Mouse (Mus musculus) hindbrain, embryonic 14.5 days (tissue): ENCODE results near the gene Gramd1b. TPM values are rescaled to one million over a fixed set of nuclear protein-coding genes. Genes with fewer than 3 reads are reported as not detected.

ENCODE experiments used
- ATAC-seq: fragments of 200-750 bp; cut with Nextera tagmentation; 2 replicates; pipeline ENCODE4 v1.8.0; 2017; ENCODE audit warnings: moderate number of reproducible peaks, mild to moderate bottlenecking, moderate TSS enrichment, moderate library complexity; ENCODE audit not compliant: low FRiP score
- DNase-seq: peaks from one replicate; pipeline ENCODE4 v3.0.0-alpha.2; 2015; ENCODE audit warnings: low spot score
- H3K27ac ChIP-seq: fragments of 300-500 bp; sonication (generic); 2 replicates; pipeline ENCODE4 v1.5.1; 2014; ENCODE audit warnings: mild to moderate bottlenecking, moderate library complexity
- H3K27me3 ChIP-seq: fragments of 300-500 bp; sonication (generic); 2 replicates; pipeline ENCODE4 v1.6.1; 2014; ENCODE audit warnings: mild to moderate bottlenecking, low read length, mixed read lengths; ENCODE audit not compliant: control insufficient read depth, insufficient read depth
- H3K36me3 ChIP-seq: fragments of 300-500 bp; sonication (generic); replicated peaks from 2 replicates; pipeline ENCODE4 v1.6.1; 2014; ENCODE audit not compliant: control insufficient read depth, insufficient read depth
- H3K4me1 ChIP-seq: fragments of 300-500 bp; sonication (generic); replicated peaks from 2 replicates; pipeline ENCODE4 v1.6.1; 2014; ENCODE audit warnings: antibody characterized with exemption, low read length, mixed read lengths; ENCODE audit not compliant: control insufficient read depth, insufficient read depth
- H3K4me2 ChIP-seq: fragments of 300-500 bp; sonication (generic); replicated peaks from 2 replicates; pipeline ENCODE4 v1.6.1; 2014; ENCODE audit warnings: mild to moderate bottlenecking, moderate library complexity
- H3K4me3 ChIP-seq: fragments of 300-500 bp; sonication (generic); replicated peaks from 2 replicates; pipeline ENCODE4 v1.5.1; 2014; ENCODE audit warnings: mild to moderate bottlenecking, low read length
- H3K9ac ChIP-seq: fragments of 300-500 bp; sonication (generic); 2 replicates; pipeline ENCODE4 v1.6.1; 2014
- H3K9me3 ChIP-seq: fragments of 300-500 bp; sonication (generic); 2 replicates; pipeline ENCODE4 v1.6.1; 2016; ENCODE audit warnings: low read length; ENCODE audit not compliant: control insufficient read depth
- WGBS: fragments of 180-500 bp; shearing (Covaris S2); extraction: QIAGEN DNeasy Blood & Tissue Kit; methylation state at CpG from one replicate; pipeline ENCODE4 v1.1.7; 2014; 5-methylcytosine and 5-hydroxymethylcytosine counted together
- polyA plus RNA-seq: library from polyadenylated mRNA; unstranded; fragments of >200 nt; fragmentation: Nextera tagmentation; extraction: Ambion mirVana; gene quantifications from 2 replicates; pipeline ENCODE4 v1.2.1, GENCODE M21; 2014

Gene Gramd1b
- polyA plus RNA-seq, 1 experiment from 2014 or later, result 15.1 TPM

GRCm38 (mm10) chr9:40424874-40425273 is 106.3 kb downstream of the Gramd1b start:
- no peak for ATAC-seq
- H3K4me2 ChIP-seq, result no peak overlapping the region
- DNase-seq, result no peak

GRCm38 (mm10) chr9:40423427-40423867 is 107.7 kb downstream of the Gramd1b start:
- Histone ChIP-seq H3K9ac (no peak overlapping the region), H3K36me3 (no peaks in the 10 kb centered on the region), H3K4me2 (no peak overlapping the region), H3K4me1 (no peaks in the 10 kb centered on the region), H3K4me3 (no peak overlapping the region), H3K9me3 (no peaks in the 10 kb centered on the region), H3K27me3 (no peaks in the 10 kb centered on the region), H3K27ac (no peak overlapping the region)
- DNase-seq (no peak), ATAC-seq (no peak)
- WGBS, result 86% methylated on average over 6 of the region's 6 CpGs

More at GRCm38 (mm10) chr9:40424874-40425273, 106.3 kb downstream of the Gramd1b start:
- Histone ChIP-seq H3K9ac (no peak overlapping the region), H3K4me1 (no peaks in the 10 kb centered on the region), H3K9me3 (no peaks in the 10 kb centered on the region), H3K27me3 (no peaks in the 10 kb centered on the region), H3K36me3 (no peaks in the 10 kb centered on the region), H3K4me3 (no peak overlapping the region), H3K27ac (no peak overlapping the region)

GRCm38 (mm10) chr9:40422368-40423057 is 108.7 kb downstream of the Gramd1b start:
- Histone ChIP-seq H3K4me2 (no peak overlapping the region), H3K4me3 (no peak overlapping the region), H3K27ac (no peak overlapping the region), H3K4me1 (no peaks in the 10 kb centered on the region), H3K36me3 (no peaks in the 10 kb centered on the region), H3K27me3 (no peaks in the 10 kb centered on the region), H3K9ac (no peak overlapping the region), H3K9me3 (no peaks in the 10 kb centered on the region)
- DNase-seq (no peak), ATAC-seq (no peak)
- WGBS, result 87% methylated on average over 11 of the region's 11 CpGs

- H3K4me1 ChIP-seq, result no peaks in the 10 kb centered on the region
- H3K4me2 ChIP-seq, result no peak overlapping the region
- ATAC-seq (no peak), DNase-seq (no peak)
- WGBS, result 89% methylated on average over 15 of the region's 15 CpGs
- H3K36me3 ChIP-seq, result no peaks in the 10 kb centered on the region
- no peak overlapping the region for H3K9ac ChIP-seq
- H3K27ac ChIP-seq, result no peak overlapping the region
- no peaks in the 10 kb centered on the region for H3K27me3 ChIP-seq
- H3K9me3 ChIP-seq, result no peaks in the 10 kb centered on the region
- H3K4me3 ChIP-seq, result no peak overlapping the region
Measured at GRCm38 (mm10) chr9:40420652-40421335, 110.4 kb downstream of the Gramd1b start.

- WGBS, result 87% methylated on average over 5 of the region's 5 CpGs
- H3K4me1 ChIP-seq, result 0 out of 2 replicates have a peak, but pooled peaks cover 4% of the 10 kb centered on the region
- H3K9ac ChIP-seq, result no peak overlapping the region
- H3K4me3 ChIP-seq, result no peak overlapping the region
- H3K36me3 ChIP-seq, result no peaks in the 10 kb centered on the region
- H3K27me3 ChIP-seq, result no peaks in the 10 kb centered on the region
- ATAC-seq (no peak), DNase-seq (no peak)
- no peak overlapping the region for H3K4me2 ChIP-seq
- no peak overlapping the region for H3K27ac ChIP-seq
- no peaks in the 10 kb centered on the region for H3K9me3 ChIP-seq
Measured at GRCm38 (mm10) chr9:40418803-40419202, 112.4 kb downstream of the Gramd1b start.

- Histone ChIP-seq H3K4me1 (0 out of 2 replicates have a peak, but pooled peaks cover 4% of the 10 kb centered on the region), H3K9ac (no peak overlapping the region), H3K4me2 (no peak overlapping the region), H3K4me3 (no peak overlapping the region), H3K9me3 (no peaks in the 10 kb centered on the region), H3K36me3 (no peaks in the 10 kb centered on the region), H3K27ac (no peak overlapping the region), H3K27me3 (no peaks in the 10 kb centered on the region)
- WGBS, result 84% methylated on average over 7 of the region's 7 CpGs
- DNase-seq (no peak), ATAC-seq (no peak)
Measured at GRCm38 (mm10) chr9:40416150-40416549, 115.0 kb downstream of the Gramd1b start.

GRCm38 (mm10) chr9:40414904-40415766 is 116.0 kb downstream of the Gramd1b start:
- Histone ChIP-seq H3K4me3 (peak overlapping the region; percentile 49), H3K36me3 (no peaks in the 10 kb centered on the region), H3K27me3 (no peaks in the 10 kb centered on the region), H3K4me1 (0 out of 2 replicates have a peak, but pooled peaks cover 4% of the 10 kb centered on the region), H3K9me3 (no peaks in the 10 kb centered on the region), H3K9ac (peak overlapping the region; percentile 64), H3K4me2 (peak overlapping the region; percentile 87), H3K27ac (peak overlapping the region; percentile 49; the same call in 1 of the 2 replicates)
- peak; percentile 62 for ATAC-seq
- DNase-seq, result peak; percentile 92
- WGBS, result 36% methylated on average over 18 of the region's 18 CpGs

GRCm38 (mm10) chr9:40414498-40414903 is 116.7 kb downstream of the Gramd1b start:
- Histone ChIP-seq H3K27me3 (no peaks in the 10 kb centered on the region), H3K4me1 (0 out of 2 replicates have a peak, but pooled peaks cover 4% of the 10 kb centered on the region), H3K27ac (peak overlapping the region; percentile 49; the same call in 1 of the 2 replicates), H3K9ac (peak overlapping the region; percentile 64), H3K9me3 (no peaks in the 10 kb centered on the region), H3K36me3 (no peaks in the 10 kb centered on the region), H3K4me2 (peak overlapping the region; percentile 87), H3K4me3 (peak overlapping the region; percentile 49)
- WGBS, result under 1% methylated on average over 15 of the region's 15 CpGs
- DNase-seq, result peak; percentile 72
- ATAC-seq, result peak; percentile 79

GRCm38 (mm10) chr9:40413601-40414000 is 117.6 kb downstream of the Gramd1b start:
- Histone ChIP-seq H3K9ac (no peak overlapping the region), H3K4me1 (0 out of 2 replicates have a peak, but pooled peaks cover 4% of the 10 kb centered on the region), H3K4me3 (no peak overlapping the region), H3K36me3 (no peaks in the 10 kb centered on the region), H3K27me3 (no peaks in the 10 kb centered on the region), H3K4me2 (no peak overlapping the region), H3K9me3 (no peaks in the 10 kb centered on the region), H3K27ac (no peak overlapping the region)
- WGBS, result 90% methylated on average over 4 of the region's 4 CpGs
- DNase-seq (no peak), ATAC-seq (no peak)
